Mouse (Mus musculus): ENCODE results near the gene 2310033P09Rik.

DNA sequence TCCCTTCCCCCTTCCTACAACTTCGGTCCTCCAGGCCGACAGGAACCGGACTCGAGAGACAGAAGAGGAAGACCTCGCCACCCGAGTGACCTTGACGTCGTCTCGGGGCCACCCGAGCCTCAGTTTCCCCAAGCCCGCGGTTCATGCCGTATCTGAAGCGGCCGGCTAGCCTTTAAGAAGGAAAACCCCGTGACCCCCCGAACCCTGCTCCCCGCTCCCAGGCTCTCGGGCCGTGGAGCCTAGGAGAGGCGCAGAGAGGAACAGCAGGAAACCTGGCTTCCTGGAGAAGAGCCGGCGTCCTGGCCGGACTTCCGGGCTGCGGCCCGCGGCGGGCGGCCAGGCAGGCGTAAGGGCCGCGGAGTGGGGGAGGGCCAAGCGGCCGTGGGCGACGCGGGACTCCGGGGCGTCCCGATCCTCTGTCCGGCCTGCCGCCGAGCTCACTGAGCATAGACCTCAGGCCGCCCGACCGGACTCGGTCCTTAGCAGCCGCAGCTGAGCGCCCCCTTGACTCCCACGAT, 19.5 kb downstream of the 2310033P09Rik start:
- TF ChIP-seq CTCF (IDR thresholded peaks at IDR 0.05; ENCODE audit: low read depth) (no peak), EP300 (optimal IDR thresholded peaks at IDR 0.05) (no peak)
